ENCODE assay signal across 8 mouse cellular contexts in the genomic region with DNA sequence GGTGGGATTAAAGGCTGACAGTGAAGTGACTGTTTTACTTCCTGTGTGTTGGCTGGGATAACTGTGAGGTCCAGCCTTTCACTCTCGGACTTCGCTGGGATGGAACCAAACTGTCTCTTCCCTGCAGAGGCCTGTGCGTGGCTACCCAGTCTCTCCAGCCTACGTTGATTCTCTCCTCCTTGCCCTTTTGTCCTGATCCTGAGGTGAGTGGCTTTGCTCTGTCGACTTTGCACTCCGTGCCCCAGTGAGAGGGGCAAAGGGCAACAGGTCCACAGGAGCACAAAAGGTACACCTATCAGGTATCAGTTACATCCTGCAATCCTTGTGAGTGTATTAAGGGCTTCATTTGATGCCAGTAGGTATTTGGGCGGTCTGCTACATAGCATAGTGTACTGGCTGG. TPM values are rescaled to one million over a fixed set of nuclear protein-coding genes. Genes with fewer than 3 reads are reported as not detected.
A peak's percentile ranks its signal among the peaks of the same experiment; 100 is the strongest.
DNase-seq lines count a peak whose midpoint lies in the region; ATAC-seq and TF ChIP-seq lines count a peak whose summit lies in the region.

A gene (plus strand): TSS at position 87 of the 400 bp plus-strand sequence.

- peaks cover 22% of the 10 kb centered on the region for H3K9me3 ChIP-seq in forebrain, embryonic 13.5 days (replicated peaks)
- peaks cover 8% of the 10 kb centered on the region for H3K9me3 ChIP-seq in hindbrain, embryonic 11.5 days (ENCODE audit: control insufficient read depth, low read length)
- peaks cover 7% of the 10 kb centered on the region; the same call in 1 of the 2 replicates for H3K9me3 ChIP-seq in limb, embryonic 11.5 days (ENCODE audit: control insufficient read depth, low read length)
- H3K9me3 ChIP-seq in stomach, embryonic 14.5 days (ENCODE audit: control insufficient read depth, low read depth, low read length) = peaks cover 23% of the 10 kb centered on the region; the same call in 1 of the 2 replicates

- no peak for TF ChIP-seq CTCF in spleen, adult 2 months (IDR thresholded peaks at IDR 0.05; ENCODE audit: extremely low read depth, insufficient read depth, insufficient read length, insufficient replicate concordance)

- peak within 1 kb of the TSS; percentile 35 for H3K4me2 ChIP-seq in forebrain, embryonic 13.5 days
- no peak within 1 kb of the TSS for H3K4me2 ChIP-seq in hindbrain, embryonic 11.5 days (replicated peaks; ENCODE audit: low read depth, low read length)
- 0 out of 2 replicates have a peak within 1 kb of the TSS, but pooled peaks have one; percentile 16 for H3K4me2 ChIP-seq in limb, embryonic 11.5 days (ENCODE audit: low read depth, severe bottlenecking)
- H3K4me2 ChIP-seq in stomach, embryonic 14.5 days (replicated peaks; ENCODE audit: low read depth, low read length) = peak within 1 kb of the TSS; percentile 23

- no peak for ATAC-seq in forebrain, embryonic 13.5 days
- ATAC-seq in hindbrain, embryonic 11.5 days (ENCODE audit: low FRiP score) = no peak
- ATAC-seq in limb, embryonic 11.5 days (ENCODE audit: insufficient number of reproducible peaks, low FRiP score, low TSS enrichment, low read depth) = no peak
- no peak for ATAC-seq in stomach, embryonic 14.5 days (ENCODE audit: insufficient number of reproducible peaks, insufficient read depth, low FRiP score, low read depth)

- no peaks in the 10 kb centered on the region for H3K36me3 ChIP-seq in spleen, adult 2 months (ENCODE audit: control insufficient read depth, insufficient read depth, low read length)
- H3K36me3 ChIP-seq in forebrain, embryonic 13.5 days (ENCODE audit: poor library complexity, severe bottlenecking) = peaks cover 50% of the 10 kb centered on the region
- H3K36me3 ChIP-seq in hindbrain, embryonic 11.5 days (ENCODE audit: control insufficient read depth, insufficient read depth, low read length) = peaks cover 9% of the 10 kb centered on the region; the same call in 1 of the 2 replicates
- no peaks in the 10 kb centered on the region for H3K36me3 ChIP-seq in limb, embryonic 11.5 days (ENCODE audit: control insufficient read depth, insufficient read depth, low read length)
- H3K36me3 ChIP-seq in stomach, embryonic 14.5 days (ENCODE audit: control insufficient read depth, insufficient read depth, low read length) = no peaks in the 10 kb centered on the region

- H3K4me1 ChIP-seq in spleen, adult 2 months (ENCODE audit: control insufficient read depth, insufficient read depth, insufficient read length) = no peaks in the 10 kb centered on the region
- H3K4me1 ChIP-seq in forebrain, embryonic 13.5 days = peaks cover 7% of the 10 kb centered on the region; the same call in 1 of the 2 replicates
- H3K4me1 ChIP-seq in hindbrain, embryonic 11.5 days (replicated peaks; ENCODE audit: control insufficient read depth, insufficient read depth, low read length) = 0 out of 2 replicates have a peak, but pooled peaks cover 2% of the 10 kb centered on the region
- H3K4me1 ChIP-seq in limb, embryonic 11.5 days (ENCODE audit: control insufficient read depth, insufficient read depth, low read length) = no peaks in the 10 kb centered on the region
- H3K4me1 ChIP-seq in stomach, embryonic 14.5 days (ENCODE audit: control insufficient read depth, insufficient read depth, low read length) = no peaks in the 10 kb centered on the region

- DNase-seq in spleen, adult 2 months (ENCODE audit: low read depth in 1 of 2, low spot score in 2 of 2) = no peak
- no peak for DNase-seq in spleen, postnatal 10 days (ENCODE audit: low spot score in 2 of 2)
- no peak for DNase-seq in hindbrain, embryonic 11.5 days (ENCODE audit: low spot score)
- DNase-seq in limb, embryonic 11.5 days (ENCODE audit: low spot score) = no peak
- DNase-seq in urinary bladder, adult 18-20 months (ENCODE audit: low spot score in 2 of 2) = no peak
- DNase-seq in cerebellum, adult 9-11 months = no peak

- no peak within 1 kb of the TSS for H3K9ac ChIP-seq in forebrain, embryonic 13.5 days
- H3K9ac ChIP-seq in hindbrain, embryonic 11.5 days (ENCODE audit: low read depth, low read length) = no peak within 1 kb of the TSS
- no peak within 1 kb of the TSS for H3K9ac ChIP-seq in limb, embryonic 11.5 days (ENCODE audit: low read length)
- H3K9ac ChIP-seq in stomach, embryonic 14.5 days (replicated peaks; ENCODE audit: low read depth, low read length) = no peak within 1 kb of the TSS

- TF ChIP-seq POLR2A in spleen, adult 2 months (IDR thresholded peaks at IDR 0.05; ENCODE audit: low read depth, low read length) = no peak

- no peak within 1 kb of the TSS for H3K4me3 ChIP-seq in spleen, adult 2 months (ENCODE audit: extremely low read depth, insufficient read depth, insufficient read length)
- H3K4me3 ChIP-seq in forebrain, embryonic 13.5 days = no peak within 1 kb of the TSS
- no peak within 1 kb of the TSS for H3K4me3 ChIP-seq in hindbrain, embryonic 11.5 days (ENCODE audit: low read depth, low read length)
- no peak within 1 kb of the TSS for H3K4me3 ChIP-seq in limb, embryonic 11.5 days (ENCODE audit: low read depth, low read length)
- H3K4me3 ChIP-seq in stomach, embryonic 14.5 days (ENCODE audit: low read depth, low read length) = peak within 1 kb of the TSS; percentile 16

- H3K27ac ChIP-seq in spleen, adult 2 months (ENCODE audit: insufficient read depth, low read length) = no peak within 1 kb of the TSS
- no peak within 1 kb of the TSS; the same call in 1 of the 2 replicates for H3K27ac ChIP-seq in forebrain, embryonic 13.5 days
- no peak within 1 kb of the TSS for H3K27ac ChIP-seq in hindbrain, embryonic 11.5 days (ENCODE audit: low read depth, low read length)
- H3K27ac ChIP-seq in limb, embryonic 11.5 days (replicated peaks; ENCODE audit: low read depth, low read length) = no peak within 1 kb of the TSS
- H3K27ac ChIP-seq in stomach, embryonic 14.5 days (ENCODE audit: low read length) = no peak within 1 kb of the TSS

- WGBS in spleen, adult 2 months = 90% methylated on average over 7 of the region's 7 CpGs
- 79% methylated on average over 7 of the region's 7 CpGs for WGBS in forebrain, embryonic 13.5 days
- WGBS in hindbrain, embryonic 11.5 days = 77% methylated on average over 7 of the region's 7 CpGs
- WGBS in limb, embryonic 11.5 days = 72% methylated on average over 7 of the region's 7 CpGs
- WGBS in stomach, embryonic 14.5 days = 76% methylated on average over 7 of the region's 7 CpGs

- H3K27me3 ChIP-seq in spleen, adult 2 months (ENCODE audit: control insufficient read depth, insufficient read depth, low read length) = no peaks in the 10 kb centered on the region
- H3K27me3 ChIP-seq in forebrain, embryonic 13.5 days = no peaks in the 10 kb centered on the region
- H3K27me3 ChIP-seq in hindbrain, embryonic 11.5 days (ENCODE audit: control insufficient read depth, insufficient read depth, low read length) = no peaks in the 10 kb centered on the region
- no peaks in the 10 kb centered on the region for H3K27me3 ChIP-seq in limb, embryonic 11.5 days (ENCODE audit: control insufficient read depth, insufficient read depth, low read length)
- H3K27me3 ChIP-seq in stomach, embryonic 14.5 days (ENCODE audit: control insufficient read depth, insufficient read depth, low read length) = no peaks in the 10 kb centered on the region

RNA-seq across cellular contexts. Expression of the gene that starts here (rescaled TPM):
- 13.5 and 14.9 TPM in 2 replicates for polyA plus RNA-seq in spleen, adult 2 months (2012; rRNA removed)
- polyA plus RNA-seq in forebrain, embryonic 13.5 days (2015; fragmentation: Nextera tagmentation; extraction: Ambion mirVana) = 38.9 and 41.2 TPM in 2 replicates
- 32.5 and 32.7 TPM in 2 replicates for polyA plus RNA-seq in hindbrain, embryonic 11.5 days (2014; fragmentation: Nextera tagmentation; extraction: Ambion mirVana)
- 37.3 and 37.6 TPM in 2 replicates for polyA plus RNA-seq in limb, embryonic 11.5 days (2014; fragmentation: Nextera tagmentation; extraction: Ambion mirVana)
- polyA plus RNA-seq in stomach, embryonic 14.5 days (2014; fragmentation: Nextera tagmentation; extraction: Ambion mirVana) = 30.2 and 30.9 TPM in 2 replicates
